Mouse (Mus musculus): ENCODE measurements around the gene Szrd1. TPM values are rescaled to one million over a fixed set of nuclear protein-coding genes. Genes with fewer than 3 reads are reported as not detected.
A peak's percentile ranks its signal among the peaks of the same experiment; 100 is the strongest.

Szrd1 gene
- polyA plus RNA-seq (2015; fragmentation: Nextera tagmentation; extraction: Ambion mirVana): 21.2 and 22.5 TPM in 2 replicates

- Histone ChIP-seq H3K27ac (peak within 1 kb of the TSS; percentile 92), H3K4me1 (replicated peaks) (peaks cover 49% of the 10 kb centered on the region), H3K4me3 (replicated peaks) (peak within 1 kb of the TSS; percentile 95), H3K27me3 (no peaks in the 10 kb centered on the region), H3K9me3 (replicated peaks) (no peaks in the 10 kb centered on the region), H3K4me2 (peak within 1 kb of the TSS; percentile 97), H3K36me3 (peaks cover 6% of the 10 kb centered on the region; the same call in 1 of the 2 replicates), H3K9ac (peak within 1 kb of the TSS; percentile 93)
- DNase-seq (peak; percentile 99), ATAC-seq (ENCODE audit: low read depth) (peak; percentile 94)
- WGBS (ENCODE audit: insufficient replicate concordance): under 1% methylated on average over 63 of the region's 63 CpGs
These were observed at the start of gene Szrd1 for GRCm38 (mm10) chr4:141139116-141139970. Szrd1 (minus strand) TSS chr4:141139775.

GRCm38 (mm10) chr4:141186923-141187836, 47.6 kb upstream of the Szrd1 start:
- Histone ChIP-seq H3K27me3 (no peaks in the 10 kb centered on the region), H3K9me3 (replicated peaks) (no peaks in the 10 kb centered on the region), H3K4me1 (replicated peaks) (peaks cover 25% of the 10 kb centered on the region), H3K4me2 (no peak overlapping the region), H3K27ac (peak overlapping the region; percentile 2), H3K9ac (no peak overlapping the region), H3K4me3 (replicated peaks) (no peak overlapping the region), H3K36me3 (peaks cover 60% of the 10 kb centered on the region)
- ATAC-seq (ENCODE audit: low read depth) (peak; percentile 37; the same call in 1 of the 2 replicates), DNase-seq (no peak)
- 65% methylated on average over 9 of the region's 9 CpGs for WGBS (ENCODE audit: insufficient replicate concordance)

- no peak for ATAC-seq (ENCODE audit: low read depth)
- Histone ChIP-seq H3K36me3 (peaks cover 60% of the 10 kb centered on the region), H3K9me3 (replicated peaks) (no peaks in the 10 kb centered on the region), H3K27me3 (no peaks in the 10 kb centered on the region), H3K27ac (no peak overlapping the region), H3K4me1 (replicated peaks) (peaks cover 25% of the 10 kb centered on the region), H3K4me2 (no peak overlapping the region), H3K4me3 (replicated peaks) (no peak overlapping the region), H3K9ac (no peak overlapping the region)
- WGBS (ENCODE audit: insufficient replicate concordance): 83% methylated on average over 4 of the region's 4 CpGs
- DNase-seq: no peak
These were observed 44.9 kb upstream of the Szrd1 start for GRCm38 (mm10) chr4:141184426-141184825.

- Histone ChIP-seq H3K4me1 (replicated peaks) (peaks cover 25% of the 10 kb centered on the region), H3K27me3 (no peaks in the 10 kb centered on the region), H3K9me3 (replicated peaks) (no peaks in the 10 kb centered on the region), H3K36me3 (peaks cover 60% of the 10 kb centered on the region), H3K4me3 (replicated peaks) (no peak overlapping the region), H3K27ac (no peak overlapping the region), H3K4me2 (no peak overlapping the region), H3K9ac (no peak overlapping the region)
- WGBS (ENCODE audit: insufficient replicate concordance): 80% methylated on average over 2 of the region's 2 CpGs
- DNase-seq (no peak), ATAC-seq (ENCODE audit: low read depth) (no peak)
These were observed 44.4 kb upstream of the Szrd1 start for GRCm38 (mm10) chr4:141183932-141184331.

GRCm38 (mm10) chr4:141181981-141182380, 42.4 kb upstream of the Szrd1 start:
- H3K27me3 ChIP-seq: no peaks in the 10 kb centered on the region
- H3K36me3 ChIP-seq: peaks cover 69% of the 10 kb centered on the region
- H3K27ac ChIP-seq: no peak overlapping the region
- no peaks in the 10 kb centered on the region for H3K9me3 ChIP-seq (replicated peaks)
- ATAC-seq (ENCODE audit: low read depth) (no peak), DNase-seq (no peak)
- H3K4me1 ChIP-seq (replicated peaks): peaks cover 16% of the 10 kb centered on the region
- H3K4me2 ChIP-seq: no peak overlapping the region
- no peak overlapping the region for H3K9ac ChIP-seq
- H3K4me3 ChIP-seq (replicated peaks): no peak overlapping the region
- WGBS (ENCODE audit: insufficient replicate concordance): 88% methylated on average over 6 of the region's 6 CpGs

- DNase-seq: no peak
- no peak overlapping the region for H3K4me3 ChIP-seq (replicated peaks)
- no peak for ATAC-seq (ENCODE audit: low read depth)
- no peak overlapping the region for H3K27ac ChIP-seq
- H3K9ac ChIP-seq: no peak overlapping the region
- no peaks in the 10 kb centered on the region for H3K27me3 ChIP-seq
- WGBS (ENCODE audit: insufficient replicate concordance): 88% methylated on average over 8 of the region's 8 CpGs
- H3K36me3 ChIP-seq: peaks cover 80% of the 10 kb centered on the region
- H3K9me3 ChIP-seq (replicated peaks): no peaks in the 10 kb centered on the region
- peaks cover 11% of the 10 kb centered on the region for H3K4me1 ChIP-seq (replicated peaks)
- no peak overlapping the region for H3K4me2 ChIP-seq
These were observed 41.3 kb upstream of the Szrd1 start for GRCm38 (mm10) chr4:141180831-141181230.

- H3K27me3 ChIP-seq: no peaks in the 10 kb centered on the region
- no peak overlapping the region for H3K9ac ChIP-seq
- H3K4me2 ChIP-seq: no peak overlapping the region
- peaks cover 82% of the 10 kb centered on the region for H3K36me3 ChIP-seq
- no peak overlapping the region for H3K27ac ChIP-seq
- ATAC-seq (ENCODE audit: low read depth) (no peak), DNase-seq (no peak)
- H3K9me3 ChIP-seq (replicated peaks): no peaks in the 10 kb centered on the region
- WGBS (ENCODE audit: insufficient replicate concordance): 83% methylated on average over 4 of the region's 4 CpGs
- H3K4me3 ChIP-seq (replicated peaks): no peak overlapping the region
- H3K4me1 ChIP-seq (replicated peaks): peaks cover 7% of the 10 kb centered on the region
These were observed 38.9 kb upstream of the Szrd1 start for GRCm38 (mm10) chr4:141178500-141178899.

- Histone ChIP-seq H3K27ac (no peak overlapping the region), H3K4me2 (no peak overlapping the region), H3K9ac (no peak overlapping the region), H3K4me1 (replicated peaks) (peaks cover 7% of the 10 kb centered on the region), H3K9me3 (replicated peaks) (no peaks in the 10 kb centered on the region), H3K36me3 (peaks cover 81% of the 10 kb centered on the region), H3K4me3 (replicated peaks) (no peak overlapping the region), H3K27me3 (no peaks in the 10 kb centered on the region)
- WGBS (ENCODE audit: insufficient replicate concordance): 79% methylated on average over 10 of the region's 10 CpGs
- ATAC-seq (ENCODE audit: low read depth) (no peak), DNase-seq (no peak)
These were observed 36.8 kb upstream of the Szrd1 start for GRCm38 (mm10) chr4:141176328-141176838.

GRCm38 (mm10) chr4:141175783-141176182, 36.2 kb upstream of the Szrd1 start:
- no peak overlapping the region for H3K27ac ChIP-seq
- peaks cover 7% of the 10 kb centered on the region for H3K4me1 ChIP-seq (replicated peaks)
- ATAC-seq (ENCODE audit: low read depth) (no peak), DNase-seq (no peak)
- no peaks in the 10 kb centered on the region for H3K27me3 ChIP-seq
- peaks cover 81% of the 10 kb centered on the region for H3K36me3 ChIP-seq
- 80% methylated on average over 5 of the region's 5 CpGs for WGBS (ENCODE audit: insufficient replicate concordance)
- no peak overlapping the region for H3K4me2 ChIP-seq
- H3K9me3 ChIP-seq (replicated peaks): no peaks in the 10 kb centered on the region
- no peak overlapping the region for H3K4me3 ChIP-seq (replicated peaks)
- no peak overlapping the region for H3K9ac ChIP-seq

GRCm38 (mm10) chr4:141172121-141172520, 32.5 kb upstream of the Szrd1 start:
- H3K36me3 ChIP-seq: peaks cover 86% of the 10 kb centered on the region
- no peaks in the 10 kb centered on the region for H3K9me3 ChIP-seq (replicated peaks)
- no peak for DNase-seq
- 92% methylated on average over 8 of the region's 8 CpGs for WGBS (ENCODE audit: insufficient replicate concordance)
- no peak for ATAC-seq (ENCODE audit: low read depth)
- no peak overlapping the region for H3K4me3 ChIP-seq (replicated peaks)
- no peaks in the 10 kb centered on the region for H3K27me3 ChIP-seq
- H3K9ac ChIP-seq: no peak overlapping the region
- H3K27ac ChIP-seq: no peak overlapping the region
- no peak overlapping the region for H3K4me2 ChIP-seq
- peaks cover 7% of the 10 kb centered on the region for H3K4me1 ChIP-seq (replicated peaks)

- Histone ChIP-seq H3K9ac (no peak overlapping the region), H3K9me3 (replicated peaks) (no peaks in the 10 kb centered on the region), H3K4me3 (replicated peaks) (no peak overlapping the region), H3K36me3 (peaks cover 56% of the 10 kb centered on the region), H3K4me2 (no peak overlapping the region), H3K27me3 (no peaks in the 10 kb centered on the region), H3K4me1 (replicated peaks) (peaks cover 36% of the 10 kb centered on the region), H3K27ac (no peak overlapping the region)
- ATAC-seq (ENCODE audit: low read depth) (no peak), DNase-seq (no peak)
- WGBS (ENCODE audit: insufficient replicate concordance): 87% methylated on average over 3 of the region's 3 CpGs
These were observed 27.6 kb upstream of the Szrd1 start for GRCm38 (mm10) chr4:141167156-141167555.
